Mouse (Mus musculus): ENCODE measurements around the gene Adcy2. TPM values are rescaled to one million over a fixed set of nuclear protein-coding genes. Genes with fewer than 3 reads are reported as not detected.

The Adcy2 gene
- total RNA-seq, 2 experiments from 2014 or later = 116 TPM

- H3K27ac ChIP-seq = no peak overlapping the region
- TF ChIP-seq CTCF (conservative IDR thresholded peaks at IDR 0.05) = no peak
Observed at GRCm38 (mm10) chr13:68941429-68941828, 57.9 kb downstream of the Adcy2 start.

GRCm38 (mm10) chr13:68932283-68932647, 67.1 kb downstream of the Adcy2 start:
- Histone ChIP-seq H3K27ac (peak overlapping the region; percentile 68), H3K4me3 (no peak overlapping the region)
- no peak for DNase-seq (ENCODE audit: low spot score in 2 of 2)
- no peak for TF ChIP-seq CTCF (conservative IDR thresholded peaks at IDR 0.05)

More at GRCm38 (mm10) chr13:68941429-68941828, 57.9 kb downstream of the Adcy2 start:
- DNase-seq (ENCODE audit: low spot score in 2 of 2) = no peak
- no peak overlapping the region for H3K4me3 ChIP-seq

GRCm38 (mm10) chr13:68931602-68932282, 67.6 kb downstream of the Adcy2 start:
- TF ChIP-seq CTCF (conservative IDR thresholded peaks at IDR 0.05) = no peak
- Histone ChIP-seq H3K4me3 (no peak overlapping the region), H3K27ac (peak overlapping the region; percentile 78)
- DNase-seq (ENCODE audit: low spot score in 2 of 2) = peak; percentile 39 to 56

- no peak overlapping the region for H3K4me3 ChIP-seq
- H3K27ac ChIP-seq = no peak overlapping the region
- no peak for DNase-seq (ENCODE audit: low spot score in 2 of 2)
- no peak for TF ChIP-seq CTCF (conservative IDR thresholded peaks at IDR 0.05)
Observed at GRCm38 (mm10) chr13:68928469-68928868, 70.9 kb downstream of the Adcy2 start.

GRCm38 (mm10) chr13:68913666-68914288, 85.6 kb downstream of the Adcy2 start:
- H3K4me3 ChIP-seq = no peak overlapping the region
- no peak for DNase-seq (ENCODE audit: low spot score in 2 of 2)
- TF ChIP-seq CTCF (conservative IDR thresholded peaks at IDR 0.05) = no peak
- no peak overlapping the region for H3K27ac ChIP-seq

GRCm38 (mm10) chr13:68906667-68907066, 92.7 kb downstream of the Adcy2 start:
- no peak for TF ChIP-seq CTCF (conservative IDR thresholded peaks at IDR 0.05)
- H3K27ac ChIP-seq = no peak overlapping the region
- H3K4me3 ChIP-seq = no peak overlapping the region
- DNase-seq (ENCODE audit: low spot score in 2 of 2) = peak in 1 of 2 experiments; percentile 24

GRCm38 (mm10) chr13:68902708-68903107, 96.6 kb downstream of the Adcy2 start:
- no peak for TF ChIP-seq CTCF (conservative IDR thresholded peaks at IDR 0.05)
- no peak for DNase-seq (ENCODE audit: low spot score in 2 of 2)
- no peak overlapping the region for H3K27ac ChIP-seq
- H3K4me3 ChIP-seq = no peak overlapping the region

- peak; percentile 40 to 60 for DNase-seq (ENCODE audit: low spot score in 2 of 2)
- no peak for TF ChIP-seq CTCF (conservative IDR thresholded peaks at IDR 0.05)
- Histone ChIP-seq H3K27ac (peak overlapping the region; percentile 76), H3K4me3 (no peak overlapping the region)
Observed at GRCm38 (mm10) chr13:68889929-68890593, 109.3 kb downstream of the Adcy2 start.

- Histone ChIP-seq H3K27ac (peak overlapping the region; percentile 58), H3K4me3 (no peak overlapping the region)
- no peak for TF ChIP-seq CTCF (conservative IDR thresholded peaks at IDR 0.05)
- DNase-seq (ENCODE audit: low spot score in 2 of 2) = no peak
Observed at GRCm38 (mm10) chr13:68868776-68869175, 130.6 kb downstream of the Adcy2 start.

- peak in 1 of 2 experiments; percentile 29 for DNase-seq (ENCODE audit: low spot score in 2 of 2)
- no peak overlapping the region for H3K4me3 ChIP-seq
- peak overlapping the region; percentile 58 for H3K27ac ChIP-seq
- no peak for TF ChIP-seq CTCF (conservative IDR thresholded peaks at IDR 0.05)
Observed at GRCm38 (mm10) chr13:68867940-68868655, 131.2 kb downstream of the Adcy2 start.

- Histone ChIP-seq H3K27ac (peak overlapping the region; percentile 43; the same call in 1 of the 2 replicates), H3K4me3 (no peak overlapping the region)
- no peak for TF ChIP-seq CTCF (conservative IDR thresholded peaks at IDR 0.05)
- DNase-seq (ENCODE audit: low spot score in 2 of 2) = no peak
Observed at GRCm38 (mm10) chr13:68860036-68860435, 139.3 kb downstream of the Adcy2 start.

GRCm38 (mm10) chr13:68848265-68848664, 151.1 kb downstream of the Adcy2 start:
- Histone ChIP-seq H3K4me3 (no peak overlapping the region), H3K27ac (no peak overlapping the region)
- no peak for DNase-seq (ENCODE audit: low spot score in 2 of 2)
- no peak for TF ChIP-seq CTCF (conservative IDR thresholded peaks at IDR 0.05)

GRCm38 (mm10) chr13:68839517-68839916, 159.8 kb downstream of the Adcy2 start:
- no peak for TF ChIP-seq CTCF (conservative IDR thresholded peaks at IDR 0.05)
- Histone ChIP-seq H3K27ac (peak overlapping the region; percentile 68), H3K4me3 (no peak overlapping the region)
- DNase-seq (ENCODE audit: low spot score in 2 of 2) = peak; percentile 57 to 63

Data from layer of hippocampus, adult 2 months (tissue).